21 mouse cellular contexts compared by ENCODE assay signal in the genomic region with DNA sequence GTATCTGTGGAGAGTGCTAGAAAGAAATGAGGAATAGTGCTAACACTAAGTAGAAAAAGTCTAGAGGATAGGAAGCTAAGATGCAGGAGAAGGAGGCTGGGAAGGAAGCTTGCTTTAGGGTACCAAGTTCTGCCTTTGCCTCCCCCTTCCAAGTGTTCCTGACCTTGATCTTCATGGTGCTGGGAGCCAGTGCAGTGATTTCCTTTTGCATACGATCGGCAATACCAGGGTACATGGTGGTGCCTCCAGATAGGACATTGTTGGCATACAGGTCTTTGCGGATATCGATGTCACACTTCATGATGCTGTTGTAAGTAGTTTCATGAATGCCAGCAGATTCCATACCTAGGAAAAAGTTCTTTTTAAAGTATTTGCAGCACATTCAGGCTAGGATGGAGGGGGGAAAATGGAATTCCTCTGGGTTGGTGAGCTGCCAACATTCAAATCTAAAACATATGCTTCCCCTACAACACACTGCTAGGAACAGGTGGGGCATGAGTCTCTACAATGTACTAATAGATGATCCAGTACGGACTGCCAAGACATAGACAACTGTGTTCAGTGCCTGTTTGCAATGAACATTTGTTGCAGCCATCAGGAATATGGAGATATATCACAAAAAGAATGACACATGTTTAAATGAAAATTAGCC. TPM values are rescaled to one million over a fixed set of nuclear protein-coding genes. Genes with fewer than 3 reads are reported as not detected.
DNase-seq lines count a peak whose midpoint lies in the region; ATAC-seq and TF ChIP-seq lines count a peak whose summit lies in the region.
"Had no signal": no experiment of that assay in that cellular context is flagged by ENCODE, and none has a peak within 500 bp of the region (broad histone marks: within the 10 kb centered on the region; RNA-seq: fewer than 3 reads in every experiment).

No protein-coding gene starts in this region.

- no peak overlapping the region for H3K9ac ChIP-seq in forebrain, embryonic 14.5 days (ENCODE audit: low read length)
- no peak overlapping the region for H3K9ac ChIP-seq in forebrain, embryonic 11.5 days (ENCODE audit: low read length)
- no peak overlapping the region for H3K9ac ChIP-seq in forebrain, postnatal 0 days
- H3K9ac ChIP-seq in midbrain, postnatal 0 days (replicated peaks; ENCODE audit: low read length, poor library complexity, severe bottlenecking), result no peak overlapping the region
- H3K9ac ChIP-seq: hindbrain, embryonic 13.5 days; intestine, embryonic 15.5 days; kidney, embryonic 15.5 days; liver, embryonic 12.5 days had no signal

- H3K27me3 ChIP-seq in forebrain, embryonic 14.5 days (replicated peaks; ENCODE audit: control insufficient read depth, insufficient read depth, low read length), result no peaks in the 10 kb centered on the region
- H3K27me3 ChIP-seq in forebrain, embryonic 11.5 days (ENCODE audit: control insufficient read depth, insufficient read depth, low read length), result no peaks in the 10 kb centered on the region
- no peaks in the 10 kb centered on the region for H3K27me3 ChIP-seq in forebrain, postnatal 0 days (ENCODE audit: insufficient read depth, low read length)
- no peaks in the 10 kb centered on the region for H3K27me3 ChIP-seq in midbrain, postnatal 0 days (ENCODE audit: insufficient read depth, low read length)
- H3K27me3 ChIP-seq: hindbrain, embryonic 13.5 days; intestine, embryonic 15.5 days; kidney, embryonic 15.5 days; liver, embryonic 12.5 days had no signal

- H3K9me3 ChIP-seq in forebrain, embryonic 14.5 days (replicated peaks; ENCODE audit: control insufficient read depth, low read length), result no peaks in the 10 kb centered on the region
- H3K9me3 ChIP-seq in forebrain, embryonic 11.5 days (ENCODE audit: control insufficient read depth, low read length), result no peaks in the 10 kb centered on the region
- H3K9me3 ChIP-seq in forebrain, postnatal 0 days (ENCODE audit: low read length), result no peaks in the 10 kb centered on the region
- no peaks in the 10 kb centered on the region for H3K9me3 ChIP-seq in midbrain, postnatal 0 days (ENCODE audit: low read length)
- H3K9me3 ChIP-seq: hindbrain, embryonic 13.5 days; intestine, embryonic 15.5 days; kidney, embryonic 15.5 days; liver, embryonic 12.5 days had no signal

- WGBS in forebrain, embryonic 14.5 days, result 89% methylated on average over 5 of the region's 5 CpGs
- WGBS in forebrain, embryonic 11.5 days, result 91% methylated on average over 5 of the region's 5 CpGs
- 78% methylated on average over 5 of the region's 5 CpGs for WGBS in forebrain, postnatal 0 days
- WGBS in midbrain, postnatal 0 days, result 93% methylated on average over 5 of the region's 5 CpGs

- no peaks in the 10 kb centered on the region for H3K4me1 ChIP-seq in forebrain, embryonic 14.5 days (ENCODE audit: control insufficient read depth, insufficient read depth, low read length)
- H3K4me1 ChIP-seq in forebrain, embryonic 11.5 days (replicated peaks; ENCODE audit: control insufficient read depth, insufficient read depth, low read length), result no peaks in the 10 kb centered on the region
- H3K4me1 ChIP-seq in forebrain, postnatal 0 days (ENCODE audit: insufficient read depth), result no peaks in the 10 kb centered on the region
- H3K4me1 ChIP-seq in midbrain, postnatal 0 days (ENCODE audit: insufficient read depth, low read length), result no peaks in the 10 kb centered on the region
- H3K4me1 ChIP-seq: liver, embryonic 12.5 days had no signal

- DNase-seq in forebrain, embryonic 14.5 days (ENCODE audit: low spot score), result peak; percentile 62
- DNase-seq in forebrain, embryonic 11.5 days (ENCODE audit: low spot score), result no peak
- peak; percentile 30 for DNase-seq in layer of hippocampus, adult 9-11 months
- DNase-seq in layer of hippocampus, adult 11-12 months (ENCODE audit: low spot score), result no peak
- peak; percentile 57 for DNase-seq in forebrain, postnatal 0 days
- peak; percentile 9 for DNase-seq in telencephalon, adult 2 months (ENCODE audit: low read depth, low spot score)
- DNase-seq in gastrocnemius, postnatal 25 days, result no peak
- DNase-seq in midbrain, postnatal 0 days (ENCODE audit: low spot score), result no peak
- DNase-seq: B cell, adult 2 months; cerebellum, adult 9-10 months; midbrain, embryonic 14.5 days; thymus, postnatal 4 days had no signal

- ATAC-seq in forebrain, embryonic 14.5 days, result peak; percentile 73; the same call in 1 of the 2 replicates
- ATAC-seq in forebrain, embryonic 11.5 days (replicated peaks; ENCODE audit: low FRiP score), result no peak
- peak; percentile 69 for ATAC-seq in forebrain, postnatal 0 days
- ATAC-seq in midbrain, postnatal 0 days (ENCODE audit: low FRiP score), result no peak
- ATAC-seq: intestine, embryonic 15.5 days; liver, embryonic 12.5 days had no signal

- H3K4me3 ChIP-seq in forebrain, embryonic 14.5 days (ENCODE audit: low read depth, low read length), result no peak overlapping the region
- no peak overlapping the region for H3K4me3 ChIP-seq in forebrain, embryonic 11.5 days (ENCODE audit: low read depth, low read length)
- no peak overlapping the region for H3K4me3 ChIP-seq in forebrain, postnatal 0 days (ENCODE audit: low read depth, low read length)
- H3K4me3 ChIP-seq in midbrain, postnatal 0 days (ENCODE audit: low read depth, low read length), result no peak overlapping the region
- H3K4me3 ChIP-seq: hindbrain, embryonic 13.5 days; intestine, embryonic 15.5 days; kidney, embryonic 15.5 days; liver, embryonic 12.5 days had no signal

- H3K4me2 ChIP-seq in forebrain, embryonic 14.5 days (ENCODE audit: low read length), result no peak overlapping the region
- H3K4me2 ChIP-seq in forebrain, embryonic 11.5 days (ENCODE audit: low read depth, low read length, severe bottlenecking), result no peak overlapping the region
- H3K4me2 ChIP-seq in forebrain, postnatal 0 days (ENCODE audit: low read depth), result no peak overlapping the region
- no peak overlapping the region for H3K4me2 ChIP-seq in midbrain, postnatal 0 days (ENCODE audit: low read depth, low read length, poor library complexity, severe bottlenecking)
- H3K4me2 ChIP-seq: hindbrain, embryonic 13.5 days; intestine, embryonic 15.5 days; kidney, embryonic 15.5 days; liver, embryonic 12.5 days had no signal

- no peak overlapping the region for H3K27ac ChIP-seq in forebrain, embryonic 14.5 days (ENCODE audit: low read depth, low read length)
- H3K27ac ChIP-seq in forebrain, embryonic 11.5 days (ENCODE audit: low read depth, low read length), result no peak overlapping the region
- H3K27ac ChIP-seq in forebrain, postnatal 0 days (ENCODE audit: low read depth, low read length), result no peak overlapping the region
- H3K27ac ChIP-seq in midbrain, postnatal 0 days (ENCODE audit: low read depth, low read length), result no peak overlapping the region
- H3K27ac ChIP-seq: hindbrain, embryonic 13.5 days; intestine, embryonic 15.5 days; kidney, embryonic 15.5 days; liver, embryonic 12.5 days; stomach, postnatal 0 days had no signal

- no peaks in the 10 kb centered on the region for H3K36me3 ChIP-seq in forebrain, embryonic 14.5 days (ENCODE audit: control insufficient read depth, insufficient read depth, low read length)
- no peaks in the 10 kb centered on the region for H3K36me3 ChIP-seq in forebrain, embryonic 11.5 days (ENCODE audit: control insufficient read depth, insufficient read depth, low read length)
- H3K36me3 ChIP-seq in forebrain, postnatal 0 days (ENCODE audit: insufficient read depth), result no peaks in the 10 kb centered on the region
- no peaks in the 10 kb centered on the region for H3K36me3 ChIP-seq in midbrain, postnatal 0 days (ENCODE audit: insufficient read depth, low read length)
- H3K36me3 ChIP-seq: hindbrain, embryonic 13.5 days; intestine, embryonic 15.5 days; kidney, embryonic 15.5 days; liver, embryonic 12.5 days had no signal

- TF ChIP-seq CTCF in forebrain, postnatal 0 days (IDR thresholded peaks at IDR 0.05; ENCODE audit: low read depth), result no peak
- no peak for TF ChIP-seq CTCF in midbrain, postnatal 0 days (IDR thresholded peaks at IDR 0.05)

RNA-seq across cellular contexts. Expression of gene Actc1, which starts 5.3 kb away (rescaled TPM):
- polyA plus RNA-seq in forebrain, embryonic 14.5 days (2014; fragmentation: Nextera tagmentation; extraction: Ambion mirVana), result 0.43 and 0.57 TPM in 2 replicates
- polyA plus RNA-seq in forebrain, embryonic 11.5 days (2014; fragmentation: Nextera tagmentation; extraction: Ambion mirVana), result 0.71 and 0.84 TPM in 2 replicates
- total RNA-seq in forebrain, postnatal 0 days (2014; rRNA removed), result 0.46 and 1.4 TPM in 2 replicates
- polyA plus RNA-seq in forebrain, postnatal 0 days (2015; fragmentation: Nextera tagmentation; extraction: Ambion mirVana), result 0.17 and 0.19 TPM in 2 replicates
- 1,000 to 10,000 TPM in 1 of 2 experiments, 100 to 1,000 TPM in 1; 645 to 2,208 TPM for total RNA-seq in gastrocnemius, postnatal 25 days (2021)
- 2.6 TPM in 1 of 2 replicates, not detected in the other for total RNA-seq in midbrain, postnatal 0 days (2014; rRNA removed)
- 0.17 and 0.18 TPM in 2 replicates for polyA plus RNA-seq in midbrain, postnatal 0 days (2015; fragmentation: Nextera tagmentation; extraction: Ambion mirVana)
- total RNA-seq: adrenal gland, adult 18-20 months; left cerebral cortex, postnatal 14 days; megakaryocyte progenitor cell, adult 5-6 weeks had no signal

RNA-seq across cellular contexts. Expression of gene Gjd2, which starts 34.7 kb away (rescaled TPM):
- polyA plus RNA-seq in forebrain, embryonic 14.5 days (2014; fragmentation: Nextera tagmentation; extraction: Ambion mirVana), result 2.9 and 3.0 TPM in 2 replicates
- polyA plus RNA-seq in forebrain, embryonic 11.5 days (2014; fragmentation: Nextera tagmentation; extraction: Ambion mirVana), result 1.4 TPM in 2 replicates
- total RNA-seq in forebrain, postnatal 0 days (2014; rRNA removed), result 26.4 and 37.7 TPM in 2 replicates
- 4.2 and 6.6 TPM in 2 replicates for polyA plus RNA-seq in forebrain, postnatal 0 days (2015; fragmentation: Nextera tagmentation; extraction: Ambion mirVana)
- not detected for total RNA-seq in gastrocnemius, postnatal 25 days (2021)
- total RNA-seq in midbrain, postnatal 0 days (2014; rRNA removed), result 73.3 TPM in 2 replicates
- polyA plus RNA-seq in midbrain, postnatal 0 days (2015; fragmentation: Nextera tagmentation; extraction: Ambion mirVana), result 11.1 and 13.2 TPM in 2 replicates
- total RNA-seq: gastrocnemius, adult 8-10 months; megakaryocyte progenitor cell, adult 5-6 weeks had no signal

Comparison
In these comparisons a context has a peak if more than half of its experiments do, and no peak if none do; other contexts are left out.
1. ATAC-seq: peak in forebrain, embryonic 14.5 days (single experiment) and forebrain, postnatal 0 days (single experiment); none in forebrain, embryonic 11.5 days (single experiment) and midbrain, postnatal 0 days (single experiment).
2. DNase-seq: peak in forebrain, embryonic 14.5 days (single experiment), layer of hippocampus, adult 9-11 months (single experiment), forebrain, postnatal 0 days (single experiment) and telencephalon, adult 2 months (single experiment); none in forebrain, embryonic 11.5 days (single experiment), layer of hippocampus, adult 11-12 months (single experiment), gastrocnemius, postnatal 25 days (single experiment) and midbrain, postnatal 0 days (single experiment).